Mouse (Mus musculus) liver, embryonic 14.5 days (tissue): ENCODE measurements at regions not wholly inside any gene's neighbourhood (a gene's known extent, or its start where the extent isn't known, plus 50 kb on each side); places are given as distances from the start of the nearest gene placed in this dataset.

Experiments
- CTCF ChIP-seq: IDR thresholded peaks from 2 replicates; pipeline ENCODE4 v1.5.1; 2016; ENCODE audit warnings: antibody characterized with exemption, low read depth, control low read depth
- EP300 ChIP-seq: IDR thresholded peaks from 2 replicates; pipeline ENCODE4 v1.6.1; 2016; ENCODE audit warnings: antibody characterized with exemption, low read depth

DNA sequence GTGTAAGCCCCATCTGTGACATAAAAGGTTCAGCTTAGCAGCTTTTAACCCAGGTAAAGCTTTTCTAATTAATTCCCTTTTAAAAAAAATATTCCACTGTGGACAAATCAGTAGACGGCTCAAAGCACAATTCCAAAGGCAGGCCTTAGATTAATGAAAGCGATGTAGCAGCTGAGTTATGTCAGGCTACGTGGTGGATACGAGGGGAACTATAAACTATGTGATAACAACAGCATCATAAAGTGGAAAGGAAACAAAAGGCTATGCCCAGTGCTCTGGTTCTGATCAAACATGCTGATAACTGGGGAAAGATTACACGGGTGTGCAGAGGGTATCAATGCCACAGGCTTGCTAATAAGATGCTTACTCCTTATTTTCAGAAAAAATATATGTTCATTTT is 184.3 kb upstream of the Rag2 start:
- no peak for TF ChIP-seq CTCF
- no peak for TF ChIP-seq EP300
